Mouse (Mus musculus) gonadal fat pad, adult 2 months (tissue): ENCODE measurements around the gene Hccs. TPM values are rescaled to one million over a fixed set of nuclear protein-coding genes. Genes with fewer than 3 reads are reported as not detected.
A peak's percentile ranks its signal among the peaks of the same experiment; 100 is the strongest.
"Not testable (repeated sequence)": the region's sequence is repeated elsewhere in the genome, so short reads cannot be mapped to it uniquely, and the experiment has no call there.

ENCODE experiments used
- DNase-seq: peaks from one replicate; pipeline ENCODE4 v3.0.0-alpha.2; 2012; ENCODE audit warnings: low read depth
- polyA plus RNA-seq: library from polyadenylated mRNA; depleted of rRNA; stranded (reverse); fragments of >200 nt; gene quantifications from 2 replicates; pipeline ENCODE4 v1.2.3, GENCODE M21; 2012; rRNA removed

The Hccs gene
- 7.4 TPM in 2 replicates for polyA plus RNA-seq

- peak; percentile 27 for DNase-seq
Measured at GRCm38 (mm10) chrX:169319945-169320667, at the start of gene Hccs. Gene Hccs (minus strand): TSS chrX:169320372.

GRCm38 (mm10) chrX:169357146-169357772 is 37.1 kb upstream of the Hccs start:
- DNase-seq: no peak

- no peak for DNase-seq
Measured at GRCm38 (mm10) chrX:169338213-169338612, 18.0 kb upstream of the Hccs start.

- no peak for DNase-seq
Measured at GRCm38 (mm10) chrX:169337559-169337958, 17.4 kb upstream of the Hccs start.

GRCm38 (mm10) chrX:169332264-169332663 is 12.1 kb upstream of the Hccs start:
- no peak for DNase-seq

- no peak for DNase-seq
Measured at GRCm38 (mm10) chrX:169325929-169326595, 5.9 kb upstream of the Hccs start.

- DNase-seq: not testable (repeated sequence)
Measured at GRCm38 (mm10) chrX:169320668-169321005, 465 bp upstream of the Hccs start.

- DNase-seq: no peak
Measured at GRCm38 (mm10) chrX:169319066-169319760, 959 bp downstream of the Hccs start.

- DNase-seq: no peak
Measured at GRCm38 (mm10) chrX:169308559-169308958, 11.6 kb downstream of the Hccs start.

GRCm38 (mm10) chrX:169303945-169304344 is 16.2 kb downstream of the Hccs start:
- no peak for DNase-seq

GRCm38 (mm10) chrX:169302271-169303045 is 17.7 kb downstream of the Hccs start:
- DNase-seq: no peak

GRCm38 (mm10) chrX:169299579-169299978 is 20.6 kb downstream of the Hccs start:
- DNase-seq: no peak

GRCm38 (mm10) chrX:169263433-169264172 is 56.6 kb downstream of the Hccs start:
- no peak for DNase-seq

GRCm38 (mm10) chrX:169262212-169262611 is 58.0 kb downstream of the Hccs start:
- no peak for DNase-seq

- DNase-seq: no peak
Measured at GRCm38 (mm10) chrX:169261034-169261433, 59.1 kb downstream of the Hccs start.

GRCm38 (mm10) chrX:169256741-169257140 is 63.4 kb downstream of the Hccs start:
- no peak for DNase-seq

GRCm38 (mm10) chrX:169255915-169256314 is 64.3 kb downstream of the Hccs start:
- DNase-seq: no peak

GRCm38 (mm10) chrX:169222357-169223062 is 97.7 kb downstream of the Hccs start:
- peak; percentile 3 for DNase-seq

- DNase-seq: no peak
Measured at GRCm38 (mm10) chrX:169220064-169220463, 100.1 kb downstream of the Hccs start.

GRCm38 (mm10) chrX:169210019-169210418 is 110.2 kb downstream of the Hccs start:
- DNase-seq: no peak
